Mouse (Mus musculus) lung, adult 2 months (tissue): ENCODE measurements around the gene Ctsk.

Experiments
- CTCF ChIP-seq: fragments of 200-500 bp; IDR thresholded peaks from 2 replicates; pipeline ENCODE4 v1.5.1; 2011; ENCODE audit warnings: mild to moderate bottlenecking, low read length, control low read depth; ENCODE audit not compliant: insufficient read depth
- POLR2A ChIP-seq: fragments of 200-500 bp; IDR thresholded peaks from 2 replicates; pipeline ENCODE4 v1.6.1; 2011; ENCODE audit warnings: low read depth, mild to moderate bottlenecking, control low read depth, low read length, borderline replicate concordance; ENCODE audit errors: extremely low read depth

GRCm38 (mm10) chr3:95498229-95498628, 827 bp upstream of the Ctsk start:
- TF ChIP-seq POLR2A (no peak), CTCF (no peak)
